Mouse (Mus musculus) thymus, adult 2 months (tissue): Measurements from ENCODE around the gene Gm9376.

Experiments
- CTCF ChIP-seq: fragments of 200-500 bp; IDR thresholded peaks from 2 replicates; pipeline ENCODE4 v1.5.1; 2012; ENCODE audit warnings: mild to moderate bottlenecking, control low read depth, low read length, moderate library complexity, borderline replicate concordance; ENCODE audit not compliant: control insufficient read depth, poor library complexity, insufficient read depth; ENCODE audit errors: extremely low read depth
- POLR2A ChIP-seq: fragments of 200-500 bp; IDR thresholded peaks from 2 replicates; pipeline ENCODE4 v1.6.1; 2012; ENCODE audit warnings: mild to moderate bottlenecking, low read length, control low read depth, moderate library complexity; ENCODE audit not compliant: control insufficient read depth, poor library complexity, insufficient read depth; ENCODE audit errors: extremely low read depth

GRCm38 (mm10) chr14:118235361-118235972 is 31.3 kb upstream of the Gm9376 start:
- TF ChIP-seq CTCF (no peak), POLR2A (no peak)
